Mouse (Mus musculus) intestine, embryonic 15.5 days (tissue): ENCODE results near the gene Lin7a. TPM values are rescaled to one million over a fixed set of nuclear protein-coding genes. Genes with fewer than 3 reads are reported as not detected.

Source experiments
- ATAC-seq: fragments of 200-750 bp; cut with Nextera tagmentation; 2 replicates; pipeline ENCODE4 v1.8.0; 2017; ENCODE audit warnings: moderate TSS enrichment, moderate library complexity
- H3K27ac ChIP-seq: fragments of 300-500 bp; sonication (generic); 2 replicates; pipeline ENCODE4 v1.5.1; 2015; ENCODE audit warnings: mild to moderate bottlenecking, inconsistent platforms
- H3K27me3 ChIP-seq: fragments of 300-500 bp; sonication (generic); replicated peaks from 2 replicates; pipeline ENCODE4 v1.6.1; 2015; ENCODE audit warnings: inconsistent platforms
- H3K36me3 ChIP-seq: fragments of 300-500 bp; sonication (generic); 2 replicates; pipeline ENCODE4 v1.6.1; 2015; ENCODE audit warnings: inconsistent platforms
- H3K4me1 ChIP-seq: fragments of 300-500 bp; sonication (generic); replicated peaks from 2 replicates; pipeline ENCODE4 v1.6.1; 2015; ENCODE audit warnings: inconsistent platforms
- H3K4me2 ChIP-seq: fragments of 300-500 bp; sonication (generic); replicated peaks from 2 replicates; pipeline ENCODE4 v1.6.1; 2015; ENCODE audit warnings: mild to moderate bottlenecking, inconsistent platforms
- H3K4me3 ChIP-seq: fragments of 300-500 bp; sonication (generic); replicated peaks from 2 replicates; pipeline ENCODE4 v1.5.1; 2015; ENCODE audit warnings: inconsistent platforms
- H3K9ac ChIP-seq: fragments of 300-500 bp; sonication (generic); 2 replicates; pipeline ENCODE4 v1.6.1; 2015; ENCODE audit warnings: inconsistent platforms
- H3K9me3 ChIP-seq: fragments of 300-500 bp; sonication (generic); 2 replicates; pipeline ENCODE4 v1.6.1; 2016; ENCODE audit warnings: inconsistent platforms
- WGBS: fragments of 180-500 bp; shearing (Covaris S2); methylation state at CpG from one replicate; pipeline ENCODE4 v1.1.7; 2015; 5-methylcytosine and 5-hydroxymethylcytosine counted together
- polyA plus RNA-seq: library from polyadenylated mRNA; unstranded; fragments of >200 nt; fragmentation: Nextera tagmentation; extraction: Ambion mirVana; gene quantifications from 2 replicates; pipeline ENCODE4 v1.2.1, GENCODE M21; 2015

Gene Lin7a
- polyA plus RNA-seq, 1 experiment from 2014 or later: 4.5 TPM

- Histone ChIP-seq H3K9ac (no peak overlapping the region), H3K27ac (no peak overlapping the region)
- ATAC-seq: no peak
These were observed 22.4 kb upstream of the Lin7a start for GRCm38 (mm10) chr10:107249056-107249455.

DNA sequence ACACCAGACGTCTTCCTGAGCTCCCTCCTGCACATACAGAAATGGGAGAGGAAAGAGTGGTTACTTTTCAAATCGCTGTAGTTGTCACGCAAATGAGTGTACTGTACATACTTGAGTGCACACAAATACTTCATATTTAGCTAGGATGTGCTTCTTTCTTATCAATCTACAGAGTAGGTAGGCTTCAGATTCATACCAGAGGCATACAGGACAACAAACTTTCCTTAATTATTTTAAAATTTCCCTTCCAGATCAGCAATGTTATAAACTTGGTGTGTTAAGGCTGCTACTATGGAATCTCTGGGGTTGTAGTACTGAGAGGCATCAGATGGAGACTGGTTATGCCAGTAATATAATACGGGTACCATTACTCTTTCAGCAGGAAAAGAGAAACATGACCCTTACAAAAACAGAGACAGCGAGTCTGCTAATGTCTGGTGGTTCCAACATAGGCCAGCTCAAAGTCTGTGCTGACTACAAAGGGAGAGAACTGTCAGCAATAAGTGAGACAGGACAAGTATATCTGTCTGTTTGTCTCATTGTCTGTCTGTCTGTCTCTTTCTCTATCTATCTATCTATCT, 21.8 kb upstream of the Lin7a start:
- no peak overlapping the region for H3K4me2 ChIP-seq
- no peaks in the 10 kb centered on the region for H3K9me3 ChIP-seq
- no peaks in the 10 kb centered on the region for H3K27me3 ChIP-seq
- no peak overlapping the region for H3K4me3 ChIP-seq
- H3K36me3 ChIP-seq: no peaks in the 10 kb centered on the region
- ATAC-seq: no peak
- no peak overlapping the region for H3K27ac ChIP-seq
- no peak overlapping the region for H3K9ac ChIP-seq
- H3K4me1 ChIP-seq: no peaks in the 10 kb centered on the region
- WGBS: 76% methylated on average over 5 of the region's 5 CpGs

More at GRCm38 (mm10) chr10:107249056-107249455, 22.4 kb upstream of the Lin7a start:
- Histone ChIP-seq H3K36me3 (no peaks in the 10 kb centered on the region), H3K4me2 (no peak overlapping the region), H3K4me1 (no peaks in the 10 kb centered on the region), H3K4me3 (no peak overlapping the region), H3K9me3 (no peaks in the 10 kb centered on the region), H3K27me3 (no peaks in the 10 kb centered on the region)
- WGBS: 82% methylated on average over 7 of the region's 7 CpGs

DNA sequence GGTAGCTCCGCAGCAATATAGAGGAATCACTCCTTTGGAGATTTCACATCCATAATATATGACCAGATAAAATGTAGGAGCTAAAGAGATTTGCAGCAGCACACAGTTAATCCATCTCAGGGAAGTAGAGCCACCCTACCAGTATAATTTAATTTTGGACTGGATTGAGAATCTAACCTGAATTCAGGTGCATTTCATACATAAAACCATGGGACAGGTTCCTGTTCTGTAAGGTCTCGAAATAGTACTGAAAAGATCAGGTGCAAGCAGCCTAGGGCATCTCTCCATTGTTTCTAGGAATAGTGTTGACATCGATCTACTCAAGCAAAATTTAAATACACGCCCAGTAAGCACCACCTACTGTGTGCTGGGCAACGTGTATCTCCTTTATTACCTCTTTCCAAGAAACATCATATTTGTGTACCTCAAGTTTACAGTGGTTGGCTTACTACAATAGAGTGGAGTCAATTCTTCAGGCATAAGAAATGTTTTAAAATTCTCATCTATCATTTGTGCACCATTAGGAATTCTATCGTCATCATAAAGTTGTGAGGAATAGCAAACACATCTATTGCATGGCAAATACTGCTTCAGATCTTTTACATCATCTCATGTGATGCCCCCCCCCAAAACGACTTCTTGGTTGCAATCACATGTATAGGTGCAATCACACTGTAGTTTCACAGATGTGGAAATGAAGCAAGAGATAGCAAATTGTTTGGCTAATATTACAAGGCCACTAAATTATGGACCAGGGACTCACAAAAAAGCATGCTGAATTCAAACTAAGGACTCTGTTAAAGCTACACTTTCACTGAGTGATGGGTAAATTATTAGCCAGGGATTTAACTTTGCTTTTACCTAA, 20.9 kb upstream of the Lin7a start:
- WGBS: 79% methylated on average over 7 of the region's 7 CpGs
- no peak for ATAC-seq
- Histone ChIP-seq H3K27ac (no peak overlapping the region), H3K9me3 (no peaks in the 10 kb centered on the region), H3K4me1 (no peaks in the 10 kb centered on the region), H3K27me3 (no peaks in the 10 kb centered on the region), H3K36me3 (no peaks in the 10 kb centered on the region), H3K4me2 (no peak overlapping the region), H3K4me3 (no peak overlapping the region), H3K9ac (no peak overlapping the region)

DNA sequence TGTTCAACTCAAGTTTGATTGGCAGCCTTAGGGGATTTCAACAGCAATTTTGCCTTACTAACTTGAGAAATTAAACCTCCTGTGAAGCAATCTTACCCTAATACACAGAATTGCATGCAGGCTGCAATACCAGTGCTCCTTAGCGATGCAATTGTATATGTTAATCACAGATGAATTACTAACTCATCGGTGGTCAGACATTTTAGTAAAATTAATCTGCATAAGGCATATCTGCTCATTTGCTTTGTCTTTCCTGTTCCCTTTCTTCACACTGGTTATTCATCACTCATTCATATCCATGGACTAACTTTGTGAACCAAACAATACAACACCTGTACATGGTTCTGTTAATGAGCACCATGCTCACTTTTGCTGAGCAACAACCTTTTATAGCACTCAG, 20.2 kb upstream of the Lin7a start:
- H3K9ac ChIP-seq: no peak overlapping the region
- no peak overlapping the region for H3K4me3 ChIP-seq
- no peak for ATAC-seq
- H3K9me3 ChIP-seq: no peaks in the 10 kb centered on the region
- H3K36me3 ChIP-seq: no peaks in the 10 kb centered on the region
- H3K4me2 ChIP-seq: no peak overlapping the region
- WGBS: 81% methylated on average over 2 of the region's 2 CpGs
- H3K4me1 ChIP-seq: no peaks in the 10 kb centered on the region
- H3K27me3 ChIP-seq: no peaks in the 10 kb centered on the region
- no peak overlapping the region for H3K27ac ChIP-seq

DNA sequence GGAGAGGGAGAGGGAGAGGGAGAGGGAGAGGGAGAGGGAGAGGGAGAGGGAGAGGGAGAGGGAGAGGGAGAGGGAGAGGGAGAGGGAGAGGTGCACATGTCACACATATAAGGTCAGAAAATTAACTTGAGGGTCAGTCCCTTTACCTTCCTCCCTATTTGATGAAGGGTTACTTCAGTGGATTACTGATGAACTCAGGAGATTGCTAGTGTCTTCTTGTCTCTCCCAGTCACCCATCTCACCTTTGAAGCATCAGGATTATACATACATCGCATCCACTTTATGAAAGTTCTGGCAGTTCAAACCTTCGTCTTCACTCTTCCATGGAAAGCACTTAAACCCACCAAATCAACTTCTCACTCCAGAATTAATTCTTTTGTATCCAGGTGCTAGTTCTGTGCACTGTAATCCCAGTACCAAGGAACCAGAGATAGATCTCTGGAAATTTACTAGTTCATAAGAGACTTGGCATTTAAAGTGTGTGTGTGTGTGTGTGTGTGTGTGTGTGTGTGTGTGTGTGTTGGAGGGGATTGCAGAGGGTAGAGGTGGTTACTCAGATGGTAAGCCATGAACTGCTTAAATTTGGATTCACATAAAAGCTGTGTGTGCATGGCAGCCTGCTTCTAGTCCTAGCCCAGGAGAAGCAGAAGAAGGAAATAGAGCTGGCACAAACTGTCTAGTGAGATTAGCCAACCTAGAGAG, 19.5 kb upstream of the Lin7a start:
- Histone ChIP-seq H3K4me2 (no peak overlapping the region), H3K27me3 (no peaks in the 10 kb centered on the region), H3K9ac (no peak overlapping the region), H3K4me1 (no peaks in the 10 kb centered on the region), H3K27ac (no peak overlapping the region), H3K9me3 (no peaks in the 10 kb centered on the region), H3K4me3 (no peak overlapping the region), H3K36me3 (no peaks in the 10 kb centered on the region)
- WGBS: 90% methylated on average over 2 of the region's 2 CpGs
- no peak for ATAC-seq

DNA sequence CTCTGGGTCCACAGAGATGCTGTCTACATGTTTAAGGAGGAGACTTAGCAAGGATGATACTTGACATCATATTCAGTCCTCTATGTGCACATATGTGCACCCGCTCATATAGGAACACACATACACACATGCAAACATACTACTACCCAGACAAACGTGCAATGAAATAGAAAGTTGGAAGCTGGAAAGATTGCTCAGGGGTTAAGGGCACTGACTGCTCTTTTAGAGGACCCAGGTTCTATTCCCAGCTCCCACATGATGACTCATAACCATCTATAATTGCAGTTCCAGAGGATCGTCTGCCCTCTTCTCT, 19.0 kb upstream of the Lin7a start:
- Histone ChIP-seq H3K27ac (no peak overlapping the region), H3K27me3 (no peaks in the 10 kb centered on the region), H3K36me3 (no peaks in the 10 kb centered on the region), H3K9ac (no peak overlapping the region), H3K4me3 (no peak overlapping the region), H3K9me3 (no peaks in the 10 kb centered on the region), H3K4me1 (no peaks in the 10 kb centered on the region), H3K4me2 (no peak overlapping the region)
- 82% methylated on average over 3 of the region's 3 CpGs for WGBS
- no peak for ATAC-seq

DNA sequence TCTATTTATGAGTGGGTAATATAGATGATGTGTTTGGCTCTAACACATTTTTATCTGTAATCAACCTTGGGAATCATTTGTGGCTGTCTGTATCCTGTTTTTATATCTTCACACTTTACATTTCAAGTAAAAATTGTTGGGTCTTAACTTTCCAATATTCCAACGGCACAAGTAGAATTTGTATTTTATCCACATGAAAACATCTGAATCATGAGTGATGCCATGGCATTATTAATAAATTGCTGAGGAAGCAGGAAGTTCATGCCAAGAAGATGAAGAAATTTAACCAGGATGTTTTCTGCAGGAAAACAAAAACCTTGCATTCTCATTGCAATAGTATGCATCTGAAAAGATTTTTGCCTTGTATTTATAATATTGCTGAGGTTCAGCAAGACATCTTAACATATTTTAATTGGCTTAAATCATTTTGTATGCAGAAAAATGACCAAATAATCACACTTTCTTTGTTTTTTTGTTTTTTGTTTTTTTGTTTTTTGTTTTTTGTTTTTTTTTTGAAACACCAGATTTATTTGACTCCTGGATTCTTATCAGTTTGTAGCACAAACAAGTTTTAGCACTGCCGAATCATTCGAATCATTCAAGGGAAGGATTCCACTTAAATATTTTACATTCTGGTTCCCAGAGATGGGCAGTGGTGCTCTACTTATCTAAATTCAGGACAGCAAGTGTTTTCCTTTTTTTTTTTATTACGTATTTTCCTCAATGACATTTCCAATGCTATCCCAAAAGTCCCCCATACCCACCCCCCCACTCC, 18.1 kb upstream of the Lin7a start:
- H3K36me3 ChIP-seq: no peaks in the 10 kb centered on the region
- H3K4me2 ChIP-seq: no peak overlapping the region
- H3K9me3 ChIP-seq: no peaks in the 10 kb centered on the region
- H3K9ac ChIP-seq: no peak overlapping the region
- 90% methylated on average over 4 of the region's 4 CpGs for WGBS
- H3K27ac ChIP-seq: no peak overlapping the region
- no peak overlapping the region for H3K4me3 ChIP-seq
- no peaks in the 10 kb centered on the region for H3K4me1 ChIP-seq
- no peaks in the 10 kb centered on the region for H3K27me3 ChIP-seq
- no peak for ATAC-seq

DNA sequence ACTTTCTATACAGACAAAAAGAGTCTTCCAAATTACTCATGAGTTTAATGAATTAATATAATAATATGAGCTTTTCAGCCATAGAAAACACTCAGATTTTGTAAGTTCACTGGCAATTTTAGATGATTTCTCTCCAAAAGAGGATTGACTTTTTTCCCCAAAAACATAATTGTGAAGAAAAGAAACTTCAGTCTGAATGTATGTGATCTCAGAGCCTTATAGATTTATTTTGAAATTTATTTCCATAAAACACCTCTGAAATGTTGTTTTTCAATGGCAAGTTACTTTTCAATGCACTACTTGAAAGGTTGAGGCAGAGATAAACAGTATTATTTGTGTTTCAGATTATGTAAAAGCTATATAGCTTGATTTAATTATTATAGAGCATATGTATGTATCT, 16.8 kb upstream of the Lin7a start:
- H3K36me3 ChIP-seq: no peaks in the 10 kb centered on the region
- no peak for ATAC-seq
- no peaks in the 10 kb centered on the region for H3K27me3 ChIP-seq
- no peaks in the 10 kb centered on the region for H3K9me3 ChIP-seq
- H3K9ac ChIP-seq: no peak overlapping the region
- no peaks in the 10 kb centered on the region for H3K4me1 ChIP-seq
- H3K27ac ChIP-seq: no peak overlapping the region
- H3K4me3 ChIP-seq: no peak overlapping the region
- no peak overlapping the region for H3K4me2 ChIP-seq

DNA sequence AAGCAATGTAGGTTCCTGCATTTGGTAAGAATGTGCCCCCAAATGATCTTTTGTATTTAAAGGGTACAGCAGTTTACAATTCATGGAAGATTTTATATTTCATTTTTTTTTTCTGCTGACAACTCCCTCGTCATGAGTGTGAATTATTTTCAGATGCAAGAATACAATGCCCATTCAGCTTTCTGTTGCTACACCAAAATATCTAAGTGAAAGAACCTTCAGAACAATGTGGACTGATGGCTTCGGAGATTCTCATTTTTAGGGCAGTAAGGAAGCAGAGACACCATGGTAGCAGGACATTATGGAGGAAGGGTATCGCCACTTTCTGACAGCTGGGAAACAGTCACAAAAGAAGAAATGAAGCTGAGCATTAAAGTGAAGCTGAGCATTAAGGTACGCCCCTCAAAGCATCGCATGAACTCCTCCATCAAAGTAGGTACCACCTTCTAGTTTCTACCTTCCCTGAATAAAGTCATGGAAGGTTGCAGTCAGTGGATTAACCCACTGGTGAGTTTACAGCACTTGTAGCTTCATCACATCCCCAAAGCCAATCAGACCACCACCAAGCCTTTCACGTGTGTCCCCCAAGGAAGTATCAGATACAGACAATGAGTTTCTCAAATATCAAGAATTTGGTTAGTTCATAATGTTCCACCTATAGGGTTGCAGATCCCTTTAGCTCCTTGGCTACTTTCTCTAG, 16.0 kb upstream of the Lin7a start:
- Histone ChIP-seq H3K4me3 (no peak overlapping the region), H3K4me1 (no peaks in the 10 kb centered on the region), H3K36me3 (no peaks in the 10 kb centered on the region), H3K9me3 (no peaks in the 10 kb centered on the region), H3K9ac (no peak overlapping the region), H3K4me2 (no peak overlapping the region), H3K27me3 (no peaks in the 10 kb centered on the region), H3K27ac (no peak overlapping the region)
- 92% methylated on average over 6 of the region's 6 CpGs for WGBS
- ATAC-seq: no peak

DNA sequence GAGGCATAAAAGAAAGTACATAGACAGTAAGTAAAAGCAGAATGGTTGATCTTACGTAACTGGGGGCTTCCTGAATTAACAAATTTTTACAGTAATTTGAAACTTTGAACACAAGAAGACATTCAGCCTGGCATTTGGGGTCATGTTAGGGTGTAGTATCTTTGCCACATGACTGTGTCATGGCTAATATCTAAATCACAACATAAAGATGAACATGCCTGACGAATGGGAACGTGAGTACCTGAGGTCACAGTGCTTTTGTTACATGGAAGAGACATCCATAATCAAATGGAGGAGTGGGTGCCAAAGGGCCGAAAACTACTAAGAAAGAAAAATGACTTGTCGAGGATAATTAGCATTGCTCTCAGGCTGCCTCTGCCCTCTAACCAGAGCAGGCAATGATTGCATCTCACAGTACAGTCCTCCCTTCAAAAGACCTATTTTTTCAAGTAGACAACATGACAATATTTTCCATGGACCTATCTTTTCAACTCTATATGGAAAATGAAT, 15.0 kb upstream of the Lin7a start:
- Histone ChIP-seq H3K27ac (no peak overlapping the region), H3K9me3 (no peaks in the 10 kb centered on the region), H3K9ac (no peak overlapping the region), H3K36me3 (no peaks in the 10 kb centered on the region), H3K4me3 (no peak overlapping the region), H3K4me2 (no peak overlapping the region), H3K4me1 (no peaks in the 10 kb centered on the region), H3K27me3 (no peaks in the 10 kb centered on the region)
- 74% methylated on average over 5 of the region's 5 CpGs for WGBS
- no peak for ATAC-seq

DNA sequence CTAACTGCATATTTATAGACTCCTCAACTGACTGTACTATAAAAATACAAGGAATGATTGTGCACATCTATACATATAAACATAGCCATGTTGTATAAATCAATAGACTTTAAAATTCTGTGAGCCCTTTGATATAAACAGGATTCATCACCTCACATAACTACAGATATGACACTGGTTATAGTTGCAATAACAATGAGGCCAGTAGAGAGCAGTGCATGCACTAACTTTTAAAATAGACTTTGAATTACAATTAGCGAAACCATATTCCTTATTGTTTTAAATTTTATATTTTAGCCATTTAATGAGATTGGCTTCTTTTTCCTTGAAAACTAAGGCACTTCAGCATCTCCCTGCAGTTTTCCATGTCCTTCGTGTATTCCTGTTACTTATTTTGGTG, 11.1 kb upstream of the Lin7a start:
- 77% methylated on average over 2 of the region's 2 CpGs for WGBS
- H3K4me3 ChIP-seq: no peak overlapping the region
- no peak overlapping the region for H3K27ac ChIP-seq
- H3K27me3 ChIP-seq: no peaks in the 10 kb centered on the region
- H3K9me3 ChIP-seq: no peaks in the 10 kb centered on the region
- no peak overlapping the region for H3K4me2 ChIP-seq
- no peaks in the 10 kb centered on the region for H3K4me1 ChIP-seq
- H3K36me3 ChIP-seq: no peaks in the 10 kb centered on the region
- no peak for ATAC-seq
- H3K9ac ChIP-seq: no peak overlapping the region
